Mouse (Mus musculus): Measurements from ENCODE around the gene Tmem41a.

DNA sequence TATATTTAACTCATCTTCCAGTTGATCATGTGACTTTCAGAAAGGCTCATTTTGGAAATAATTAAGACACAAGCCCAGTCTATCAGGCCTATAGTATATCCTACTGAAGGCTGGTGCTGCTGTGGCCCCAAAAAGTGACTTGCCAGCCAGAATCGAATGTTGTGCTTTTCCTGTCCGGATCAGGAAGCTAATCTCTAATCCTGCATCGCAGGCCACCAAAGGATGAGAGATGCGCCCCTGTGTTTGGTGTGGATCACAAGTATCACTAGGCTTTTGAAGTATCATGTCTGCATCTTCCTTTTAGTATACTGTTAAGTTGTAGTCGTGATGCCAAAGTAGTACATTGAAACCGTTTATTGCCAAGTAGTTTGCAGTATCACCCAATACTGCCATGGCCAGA lies 53.5 kb downstream of the Tmem41a start:
- TF ChIP-seq CTCF (IDR thresholded peaks at IDR 0.05), result no peak
- no peak for TF ChIP-seq EP300 (IDR thresholded peaks at IDR 0.05)

Data from lung, postnatal 0 days (tissue).